Mouse (Mus musculus): Measurements from ENCODE around the gene Wnt6. TPM values are rescaled to one million over a fixed set of nuclear protein-coding genes. Genes with fewer than 3 reads are reported as not detected.
A peak's percentile ranks its signal among the peaks of the same experiment; 100 is the strongest.

Gene Wnt6
- total and polyA plus RNA-seq, 3 experiments: 2.3 to 11.5 (median 5.7) TPM

DNA sequence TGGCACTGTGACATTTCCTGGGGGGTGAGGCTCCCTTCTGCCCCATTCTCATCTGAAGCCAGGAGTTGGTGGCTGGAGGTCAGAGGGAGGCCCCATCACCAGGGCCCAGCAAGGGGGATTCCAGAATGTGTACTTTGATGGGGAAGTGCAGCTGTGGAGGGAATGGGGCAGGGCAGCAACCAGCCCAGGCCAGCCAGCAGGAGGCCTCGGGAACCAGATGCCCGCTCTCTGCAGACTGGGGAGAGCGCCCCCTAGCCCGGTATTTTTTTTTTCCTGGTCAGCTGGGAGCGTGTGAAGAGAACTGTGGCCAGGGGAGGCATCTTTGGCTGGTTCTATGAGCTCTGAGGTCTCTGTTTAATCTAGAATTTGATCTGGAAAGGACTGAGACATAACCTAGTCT is 4.1 kb downstream of the Wnt6 start:
- DNase-seq: no peak

DNA sequence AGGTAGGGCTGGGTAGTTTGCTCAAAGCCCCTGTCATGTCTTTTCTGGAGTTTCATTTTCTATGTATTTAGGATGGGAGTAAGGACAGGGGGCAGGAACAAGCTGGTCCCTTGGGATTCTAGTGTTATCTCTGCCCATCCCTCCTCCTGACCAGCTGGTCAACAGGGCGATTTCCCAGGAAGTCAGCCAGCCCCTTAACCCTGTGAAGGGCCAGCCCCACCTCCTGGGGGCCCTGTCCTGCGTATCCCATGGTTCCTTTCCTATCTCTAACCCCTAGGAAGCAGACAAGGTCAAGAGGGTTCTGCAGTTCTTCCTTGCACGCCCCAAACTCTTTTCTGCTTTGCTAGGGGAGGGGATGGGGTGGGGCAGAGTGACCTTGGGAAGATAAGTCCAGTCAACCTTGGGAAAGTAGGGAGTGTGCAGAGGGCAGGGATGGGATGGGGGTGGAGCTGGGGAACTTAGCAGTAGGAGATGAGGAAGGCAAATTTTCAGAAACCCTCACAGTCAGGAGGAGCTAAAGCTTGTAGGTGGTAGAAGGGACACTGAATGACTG is 7.3 kb downstream of the Wnt6 start:
- DNase-seq: no peak

DNA sequence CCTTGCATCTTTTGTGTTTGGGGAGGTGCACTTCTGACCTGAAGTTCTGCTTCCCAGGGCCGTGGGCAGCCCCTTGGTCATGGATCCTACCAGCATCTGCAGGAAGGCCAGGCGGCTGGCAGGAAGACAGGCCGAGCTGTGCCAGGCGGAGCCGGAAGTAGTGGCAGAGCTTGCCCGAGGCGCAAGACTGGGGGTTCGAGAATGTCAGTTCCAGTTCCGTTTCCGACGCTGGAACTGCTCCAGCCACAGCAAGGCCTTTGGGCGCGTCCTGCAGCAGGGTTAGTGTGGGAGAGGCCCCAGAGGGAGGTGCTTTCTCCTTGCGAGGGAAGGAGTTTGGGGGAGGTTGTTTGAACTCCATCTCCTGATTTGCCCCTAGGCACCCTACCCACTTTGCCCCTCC is 10.4 kb downstream of the Wnt6 start:
- DNase-seq: no peak

DNA sequence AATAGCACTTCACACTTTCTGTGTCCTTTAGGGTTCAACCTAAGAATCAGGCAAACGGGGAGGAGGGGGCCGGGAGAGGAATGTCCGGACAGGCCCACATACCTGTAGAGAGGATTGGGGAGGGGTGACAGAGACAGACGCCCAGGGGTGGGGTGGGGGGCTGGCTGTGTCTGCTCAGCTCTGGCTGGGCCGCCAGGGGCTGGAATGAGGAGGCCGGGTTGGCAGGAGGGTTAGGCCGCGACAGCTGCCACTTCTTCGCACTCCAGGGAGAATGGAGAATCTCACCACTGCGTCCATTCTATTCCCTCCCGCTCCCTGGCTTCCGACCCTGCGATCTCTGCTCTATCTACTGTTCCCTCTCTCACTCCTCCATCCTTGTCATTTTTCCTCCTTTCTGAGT is 11.9 kb downstream of the Wnt6 start:
- DNase-seq: no peak

DNA sequence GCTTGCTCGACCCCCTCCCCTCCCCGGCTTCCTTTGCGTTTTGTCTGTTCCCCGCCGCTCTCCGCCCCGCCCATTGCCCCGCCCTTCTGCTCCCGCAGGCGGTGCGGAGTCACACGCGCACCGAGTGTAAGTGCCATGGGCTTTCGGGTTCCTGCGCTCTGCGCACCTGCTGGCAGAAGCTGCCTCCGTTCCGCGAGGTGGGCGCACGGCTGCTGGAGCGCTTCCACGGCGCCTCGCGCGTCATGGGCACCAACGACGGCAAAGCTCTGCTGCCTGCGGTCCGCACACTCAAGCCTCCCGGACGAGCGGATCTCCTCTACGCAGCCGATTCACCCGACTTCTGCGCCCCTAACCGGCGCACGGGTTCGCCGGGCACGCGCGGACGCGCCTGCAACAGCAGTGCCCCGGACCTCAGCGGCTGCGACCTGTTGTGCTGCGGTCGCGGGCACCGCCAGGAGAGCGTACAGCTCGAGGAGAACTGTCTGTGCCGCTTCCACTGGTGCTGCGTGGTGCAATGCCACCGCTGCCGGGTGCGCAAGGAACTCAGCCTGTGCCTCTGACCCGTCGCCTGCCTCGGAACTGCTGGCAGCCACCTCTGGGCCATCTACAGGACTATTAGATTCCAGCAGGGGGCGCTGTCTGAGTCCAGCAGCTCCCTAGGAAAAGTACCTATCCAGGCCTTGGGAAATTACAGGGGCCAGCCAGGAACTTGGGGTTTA is 12.5 kb downstream of the Wnt6 start:
- peak; percentile 79 for DNase-seq

DNA sequence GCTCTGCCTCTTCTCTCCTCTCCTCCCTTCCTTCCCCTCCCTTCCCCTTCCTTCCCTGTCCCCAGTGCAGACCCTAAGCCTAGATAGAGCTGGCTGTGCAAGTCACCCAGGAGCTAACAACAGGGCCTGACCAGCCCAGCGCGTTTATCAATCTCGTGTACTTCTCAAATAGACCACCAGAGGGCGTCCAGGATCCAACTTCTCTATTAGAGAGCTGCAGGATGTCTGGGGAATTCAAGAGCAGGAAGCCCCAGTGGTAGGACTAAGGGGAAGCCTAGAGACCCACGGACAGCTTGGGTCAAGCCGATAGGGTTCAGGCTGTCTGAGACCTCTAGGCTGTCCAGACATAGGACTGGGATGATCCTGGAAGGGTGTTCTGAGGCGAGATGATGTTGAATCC is 16.2 kb downstream of the Wnt6 start:
- DNase-seq: peak; percentile 69

DNA sequence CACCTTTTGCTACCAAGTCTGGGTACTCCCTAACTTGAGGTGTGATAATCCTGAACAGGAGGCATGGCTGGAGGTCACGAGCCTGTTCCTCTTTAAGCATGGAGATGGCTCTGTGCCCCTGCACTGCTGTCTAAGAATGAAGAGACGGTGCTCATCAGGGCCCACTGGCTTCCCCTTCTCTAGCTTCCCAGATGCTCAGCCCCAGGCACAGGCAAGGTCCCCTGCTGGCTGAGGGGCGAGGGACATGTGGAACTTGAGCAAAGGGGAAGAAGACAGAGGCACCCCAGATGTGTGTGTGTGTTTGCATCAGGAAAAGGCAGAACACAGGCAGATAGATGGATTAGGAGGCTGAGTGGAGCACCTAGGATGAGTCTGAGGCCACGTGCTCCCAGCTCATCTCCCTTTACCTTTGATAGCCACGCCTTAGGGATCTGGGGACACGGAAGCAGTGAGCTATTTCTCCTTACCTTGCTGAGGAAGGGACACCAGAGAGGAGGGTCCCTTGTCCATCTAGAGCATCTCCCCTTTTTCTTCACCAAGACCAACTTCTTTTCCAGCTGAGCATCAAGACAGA is 17.0 kb downstream of the Wnt6 start:
- DNase-seq: no peak

DNA sequence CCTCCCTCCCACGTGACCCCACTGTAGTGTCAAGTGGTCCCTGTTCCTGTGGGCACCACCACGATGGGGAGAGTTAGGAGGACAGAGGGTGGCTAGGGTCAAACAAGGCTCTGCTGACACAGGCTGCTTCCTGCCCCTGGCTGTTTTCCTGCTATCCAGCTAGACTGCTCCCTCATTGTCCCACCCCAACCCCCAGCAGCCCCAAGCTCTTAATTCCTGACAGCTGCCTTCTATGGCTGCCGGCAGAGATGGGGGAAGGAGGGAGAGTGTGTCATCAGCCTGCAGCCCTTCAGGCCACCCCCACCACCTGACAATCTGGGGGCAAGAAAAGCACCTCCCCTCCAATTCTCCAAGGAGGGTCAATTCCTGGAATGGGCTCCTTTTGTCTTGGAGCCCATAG is 18.4 kb downstream of the Wnt6 start:
- DNase-seq: no peak

DNA sequence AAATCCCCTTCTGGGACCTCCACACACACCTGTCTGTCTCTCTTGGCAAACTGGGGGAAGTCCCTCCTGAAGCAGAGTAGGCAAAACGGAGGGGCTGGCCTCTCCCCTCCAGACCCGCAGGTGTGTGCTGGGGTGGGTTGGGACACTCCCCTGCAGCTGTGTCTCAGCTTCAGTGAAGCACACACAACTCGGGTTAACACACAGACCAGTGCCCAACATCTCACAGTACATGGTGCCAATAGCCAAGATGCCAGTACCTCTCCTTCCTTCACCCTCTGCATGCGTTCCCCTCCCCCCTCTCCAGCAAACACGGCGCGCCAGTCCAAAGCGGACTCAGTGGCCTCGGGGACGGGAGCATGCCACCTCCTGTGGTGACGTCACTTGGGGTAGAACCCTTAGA is 19.6 kb downstream of the Wnt6 start, which contains the start of gene Wnt10a:
Gene Wnt10a, plus strand, starts transcription at position 268 of the 400 bp plus-strand sequence.
- no peak for DNase-seq

DNA sequence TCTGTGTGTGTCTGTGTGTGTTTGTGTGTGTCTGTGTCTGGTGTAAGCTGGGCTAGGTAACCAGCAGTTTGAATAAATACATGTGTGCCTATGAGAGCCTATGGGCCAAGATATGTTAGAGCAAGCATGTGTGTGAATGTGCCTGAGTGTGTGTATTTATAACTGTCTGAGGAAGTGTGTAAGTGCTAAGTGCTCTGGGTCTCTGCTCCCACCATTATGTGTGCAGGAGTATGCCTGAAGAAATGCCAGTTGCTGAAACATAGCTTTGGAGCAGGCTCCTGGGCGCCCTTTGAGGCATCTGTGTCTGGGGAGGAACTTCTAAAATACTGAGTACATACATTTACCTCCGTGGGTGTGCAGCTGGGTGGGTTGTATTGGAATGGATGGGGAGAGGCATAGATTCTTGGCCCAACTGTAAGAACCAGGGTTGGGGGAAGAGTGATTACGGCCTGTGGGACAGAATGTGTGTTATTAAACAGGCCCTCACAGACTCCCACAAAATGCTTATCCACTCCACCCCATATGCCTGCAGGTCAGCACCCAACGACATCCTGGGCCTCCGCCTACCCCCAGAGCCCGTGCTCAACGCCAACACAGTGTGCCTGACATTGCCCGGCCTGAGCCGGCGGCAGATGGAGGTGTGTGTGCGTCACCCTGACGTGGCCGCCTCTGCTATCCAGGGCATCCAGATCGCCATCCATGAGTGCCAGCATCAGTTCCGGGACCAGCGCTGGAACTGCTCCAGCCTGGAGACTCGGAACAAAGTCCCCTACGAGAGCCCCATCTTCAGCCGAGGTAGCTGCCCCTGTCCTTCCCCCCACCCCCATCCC is 21.4 kb downstream of the Wnt6 start:
- DNase-seq: no peak

DNA sequence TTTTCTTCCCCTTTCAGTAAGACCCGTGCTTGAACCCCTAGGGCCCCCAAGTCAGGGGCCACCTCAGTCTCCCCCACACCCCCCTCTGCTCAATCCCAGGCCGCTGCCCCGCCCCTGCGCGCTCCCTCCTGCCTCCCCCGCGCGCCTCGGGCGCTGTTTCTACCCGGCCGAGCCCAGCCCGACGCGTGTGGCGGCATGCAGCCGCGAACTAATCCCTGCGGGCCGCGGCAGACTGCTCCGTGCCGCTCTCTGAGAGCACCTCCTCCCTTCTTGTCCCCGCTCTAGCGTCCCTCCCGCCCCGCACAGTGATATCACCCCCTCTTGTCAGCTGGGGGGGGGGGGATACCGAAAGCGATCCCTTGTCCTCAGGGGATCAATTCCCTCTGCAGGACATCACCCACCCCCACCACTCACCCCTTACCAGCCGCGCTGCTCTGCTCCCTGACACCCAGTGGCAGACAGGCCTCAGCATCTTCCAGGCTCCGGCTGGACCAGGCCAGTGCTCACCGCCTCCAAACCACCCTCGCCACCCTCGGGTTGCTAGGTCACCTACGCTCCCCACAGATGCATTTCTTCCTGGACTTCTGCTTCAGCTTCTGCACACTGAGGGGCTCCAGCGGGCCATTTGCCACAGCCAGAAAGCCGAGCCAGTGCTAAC is 22.9 kb downstream of the Wnt6 start:
- no peak for DNase-seq

DNA sequence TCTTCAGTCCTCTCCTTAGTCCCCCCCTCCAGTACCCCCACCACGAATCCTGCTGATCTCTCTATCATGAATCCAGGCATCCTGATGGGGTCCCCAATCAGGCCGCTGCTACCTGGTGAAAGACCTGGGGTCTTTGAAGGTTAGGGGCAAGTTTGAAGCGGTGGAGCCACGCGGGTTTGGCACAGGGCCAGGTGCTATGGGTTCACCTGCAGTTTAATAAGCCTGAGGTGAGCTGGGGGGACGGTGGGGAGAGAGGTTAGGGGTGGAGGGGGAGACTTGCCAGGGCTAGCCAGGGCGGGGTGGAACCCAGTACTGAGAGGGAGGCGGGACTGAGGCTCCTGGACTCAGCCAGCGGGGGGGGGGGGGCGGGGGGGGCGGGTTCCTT is 23.4 kb downstream of the Wnt6 start:
- DNase-seq: no peak

DNA sequence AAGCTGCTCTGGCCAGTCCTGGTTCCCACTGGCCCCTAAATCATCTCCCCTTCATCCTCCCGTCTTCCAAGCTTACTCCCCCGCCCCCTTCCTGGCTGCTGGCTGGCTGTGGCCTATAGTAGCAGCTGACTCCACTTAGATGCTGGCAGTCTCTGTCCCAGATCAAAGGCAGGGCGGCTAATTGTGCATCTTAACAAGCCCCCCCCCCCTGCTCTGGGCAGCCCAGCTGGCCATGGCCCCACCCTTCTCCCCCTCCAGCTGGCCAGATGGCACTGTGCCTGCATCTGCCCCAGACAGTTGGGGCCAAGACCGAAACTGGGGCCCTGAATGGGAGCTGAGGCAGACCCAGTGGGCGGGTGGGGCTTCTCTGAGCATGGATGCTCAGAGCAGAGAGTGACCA is 25.8 kb downstream of the Wnt6 start:
- no peak for DNase-seq

DNA sequence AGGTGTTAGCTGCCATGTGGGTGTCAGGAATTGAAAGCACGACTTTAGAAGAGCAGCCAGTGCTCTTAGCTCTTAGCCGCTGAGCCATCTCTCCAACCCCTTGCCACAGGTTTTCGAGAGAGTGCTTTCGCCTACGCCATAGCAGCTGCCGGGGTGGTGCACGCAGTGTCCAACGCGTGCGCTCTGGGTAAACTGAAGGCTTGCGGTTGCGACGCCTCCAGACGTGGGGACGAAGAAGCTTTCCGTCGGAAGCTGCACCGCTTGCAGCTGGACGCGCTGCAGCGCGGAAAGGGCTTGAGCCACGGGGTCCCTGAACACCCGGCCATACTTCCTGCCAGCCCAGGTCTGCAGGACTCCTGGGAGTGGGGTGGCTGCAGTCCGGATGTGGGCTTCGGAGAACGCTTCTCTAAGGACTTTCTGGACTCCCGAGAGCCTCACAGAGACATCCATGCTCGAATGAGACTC is 28.8 kb downstream of the Wnt6 start:
- DNase-seq: no peak

DNA sequence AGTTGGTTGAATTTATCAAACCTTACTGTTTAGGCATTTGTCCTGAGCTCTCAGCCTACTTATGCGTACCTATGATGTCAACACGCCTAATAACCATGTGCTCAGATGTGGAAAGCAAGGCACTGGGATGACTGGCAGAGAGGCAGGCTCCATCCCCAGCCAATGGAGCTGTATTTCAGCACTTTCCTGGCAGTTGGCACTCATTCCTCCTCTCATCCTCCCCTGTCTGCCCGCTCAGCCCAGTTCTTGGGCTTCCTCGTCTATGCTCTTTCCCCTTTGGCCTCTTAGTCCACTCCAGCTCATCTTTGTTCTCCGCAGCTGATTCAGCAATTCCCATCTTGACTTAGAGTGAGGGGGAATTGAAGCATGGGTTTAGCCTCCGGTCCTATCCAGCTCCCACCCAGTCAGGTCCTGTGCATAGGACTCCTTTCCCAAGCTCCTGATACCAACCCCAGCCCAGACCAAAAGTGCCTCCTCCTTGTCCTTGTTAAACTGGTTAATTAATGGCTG is 30.0 kb downstream of the Wnt6 start:
- no peak for DNase-seq

DNA sequence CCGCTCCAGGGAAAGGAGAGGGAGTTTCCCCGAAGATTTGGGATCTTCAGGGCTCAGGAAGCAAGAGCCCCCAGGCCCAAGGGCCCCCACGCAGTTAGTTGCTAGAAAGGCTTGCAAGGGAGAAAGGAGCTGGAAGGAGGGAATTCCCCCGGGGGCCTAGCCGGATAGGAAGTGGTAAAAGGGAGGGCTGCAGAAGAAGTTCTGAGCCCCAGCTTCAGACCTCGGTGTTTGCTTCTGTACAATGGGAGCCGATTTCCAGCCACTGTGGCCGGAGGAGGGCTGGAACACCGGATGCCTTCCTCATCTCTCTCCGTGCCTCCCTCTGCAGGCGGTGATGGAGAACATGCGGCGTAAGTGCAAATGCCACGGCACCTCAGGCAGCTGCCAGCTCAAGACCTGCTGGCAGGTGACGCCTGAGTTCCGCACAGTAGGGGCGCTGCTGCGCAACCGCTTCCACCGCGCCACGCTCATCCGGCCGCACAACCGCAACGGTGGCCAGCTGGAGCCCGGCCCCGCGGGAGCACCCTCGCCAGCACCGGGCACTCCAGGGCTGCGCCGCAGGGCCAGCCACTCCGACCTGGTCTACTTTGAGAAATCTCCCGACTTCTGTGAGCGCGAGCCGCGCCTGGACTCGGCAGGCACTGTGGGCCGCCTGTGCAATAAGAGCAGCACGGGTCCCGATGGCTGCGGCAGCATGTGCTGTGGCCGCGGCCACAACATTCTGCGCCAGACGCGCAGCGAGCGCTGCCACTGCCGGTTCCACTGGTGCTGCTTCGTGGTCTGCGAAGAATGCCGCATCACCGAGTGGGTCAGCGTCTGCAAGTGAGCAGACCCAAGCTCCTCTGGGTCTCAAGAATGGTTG is 31.3 kb downstream of the Wnt6 start:
- peak; percentile 86 for DNase-seq

DNA sequence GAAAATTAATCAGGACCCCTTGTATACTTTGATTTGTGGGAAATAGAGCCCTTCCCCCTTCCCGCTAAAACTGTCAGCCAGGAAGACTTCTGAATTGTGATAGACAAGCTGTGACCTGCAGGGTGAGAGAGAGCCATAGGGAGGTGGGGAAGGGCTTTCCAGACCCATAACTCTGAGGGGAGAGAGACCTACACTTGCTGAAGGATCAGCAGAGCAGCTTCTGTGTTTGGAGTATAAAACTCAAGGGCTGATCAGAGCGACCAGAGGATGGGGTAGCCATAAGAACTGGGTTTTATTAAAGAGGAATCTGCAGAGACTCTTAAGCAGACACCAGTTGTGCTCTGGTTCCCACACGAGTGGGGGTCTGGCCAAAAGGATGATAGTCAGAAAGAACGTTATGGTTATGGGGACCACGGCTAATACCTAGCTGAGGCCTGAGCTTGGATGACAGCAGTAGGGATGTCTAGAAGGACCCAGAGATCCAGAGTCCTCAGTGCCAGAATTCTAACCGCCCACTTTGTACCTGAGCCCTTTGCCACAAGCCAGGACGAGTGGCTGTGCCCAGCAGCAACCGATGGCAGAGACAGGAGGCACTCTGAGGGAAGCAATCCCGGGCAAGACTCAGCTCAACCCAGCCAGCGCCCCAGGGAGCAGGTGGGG is 32.6 kb downstream of the Wnt6 start:
- no peak for DNase-seq

DNA sequence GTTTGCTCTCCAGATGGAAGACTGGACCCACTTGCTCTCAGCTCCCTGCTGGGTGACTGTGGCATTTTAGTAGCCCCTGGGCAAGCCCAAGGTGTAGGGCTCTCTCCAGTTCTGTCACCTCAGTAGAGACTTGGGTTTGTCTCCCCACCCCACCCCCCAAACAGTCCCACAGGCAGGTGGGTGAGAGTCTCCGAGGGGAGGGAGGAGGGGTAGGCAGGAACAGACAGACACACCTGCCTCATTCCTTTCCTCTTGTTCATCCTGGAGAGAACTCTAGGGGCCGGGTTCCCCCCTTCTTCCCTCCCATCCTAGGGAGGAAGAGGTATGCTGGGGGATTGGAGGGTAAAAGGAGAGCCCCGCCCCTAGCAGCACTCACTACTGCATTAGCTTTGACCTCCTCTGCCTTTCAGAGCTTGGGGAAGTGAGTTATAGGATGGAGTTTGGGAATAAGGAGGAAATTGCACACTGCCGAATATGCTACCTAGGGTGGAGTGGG is 33.7 kb downstream of the Wnt6 start:
- no peak for DNase-seq

DNA sequence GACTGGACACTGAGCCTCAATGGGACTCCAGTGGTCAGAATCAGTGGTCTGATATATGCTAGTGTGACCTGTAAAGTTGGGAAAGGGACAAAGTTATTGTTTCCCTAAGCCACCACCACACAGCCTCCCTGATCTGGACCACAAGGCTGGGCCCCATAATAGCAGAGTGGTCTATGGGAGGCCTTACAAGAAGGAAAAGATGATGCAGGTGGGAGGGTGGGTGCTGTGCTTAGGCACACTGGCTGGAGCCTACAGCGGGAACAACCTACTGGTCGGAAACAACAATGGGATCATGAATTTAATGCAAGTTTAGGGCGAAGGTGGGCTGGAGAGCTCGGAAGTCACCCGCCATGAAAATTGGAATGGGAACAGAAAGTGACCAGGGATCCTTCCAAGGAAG is 34.2 kb downstream of the Wnt6 start:
- no peak for DNase-seq
